Mouse (Mus musculus) kidney, adult 11 months (tissue): ENCODE data around the gene Fbxo33.
A peak's percentile ranks its signal among the peaks of the same experiment; 100 is the strongest.

Experiments
- DNase-seq: peaks from one replicate; pipeline ENCODE4 v3.0.0; 2022

Fbxo33 gene

DNA sequence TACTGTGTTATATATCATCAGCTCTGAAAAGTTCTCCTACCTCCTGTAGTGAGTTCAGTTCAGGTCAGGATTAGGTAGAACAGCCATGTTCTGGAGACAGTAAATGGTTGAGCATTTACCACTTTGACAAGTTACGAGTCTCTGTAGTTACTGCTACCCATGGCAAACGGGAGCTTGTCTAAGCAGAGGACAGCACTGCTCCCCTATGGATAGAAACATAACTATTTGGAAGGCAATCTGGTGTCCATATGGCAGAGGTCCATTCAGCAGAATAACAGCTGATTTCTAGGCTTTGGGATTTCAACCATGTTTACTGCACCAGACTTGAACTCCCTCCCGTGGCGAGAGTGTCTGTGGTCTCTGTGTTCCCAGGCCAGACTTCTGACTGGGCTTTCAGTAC lies 23.6 kb downstream of the Fbxo33 start:
- no peak for DNase-seq

DNA sequence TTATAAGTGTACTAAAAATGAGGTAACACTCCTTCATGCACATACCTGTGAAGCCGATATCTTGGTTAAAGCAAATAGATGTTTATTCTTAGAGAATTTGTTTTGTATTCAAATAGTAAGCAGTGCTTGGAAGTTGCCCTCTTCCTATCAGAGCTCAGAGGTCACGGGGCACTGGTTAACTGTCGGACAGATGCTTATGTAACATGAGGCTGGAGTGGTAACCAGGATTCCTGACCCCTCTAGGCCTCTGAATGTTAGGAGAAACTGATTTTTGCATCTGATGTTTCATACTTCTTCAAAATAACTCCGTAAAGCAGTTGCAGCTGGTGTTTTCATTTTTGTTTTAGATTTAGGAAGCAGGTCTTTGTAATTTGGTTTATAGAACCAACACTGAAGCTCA lies 24.5 kb downstream of the Fbxo33 start:
- DNase-seq = peak; percentile 34

GRCm38 (mm10) chr12:59194341-59195003 lies 25.1 kb downstream of the Fbxo33 start:
- no peak for DNase-seq

DNA sequence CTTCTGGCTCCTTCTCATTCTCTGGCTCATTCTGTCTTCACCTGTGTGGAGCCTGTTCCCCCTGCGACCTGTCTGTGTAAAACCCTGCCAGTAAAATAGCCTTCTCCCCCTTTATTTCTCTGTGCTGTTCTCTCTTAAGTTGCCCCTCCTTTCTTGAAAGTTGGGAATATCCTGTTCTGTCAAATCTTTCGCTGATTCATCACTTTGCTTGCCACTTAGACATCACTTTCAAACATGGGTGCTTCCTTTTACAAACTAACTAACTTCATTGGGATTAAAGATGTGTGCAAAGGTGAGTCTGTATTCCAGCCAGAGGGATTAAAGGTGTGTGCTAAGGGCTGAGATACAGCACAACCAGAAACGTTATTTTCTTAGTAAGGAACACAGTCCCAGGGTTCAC lies 25.9 kb downstream of the Fbxo33 start:
- no peak for DNase-seq

DNA sequence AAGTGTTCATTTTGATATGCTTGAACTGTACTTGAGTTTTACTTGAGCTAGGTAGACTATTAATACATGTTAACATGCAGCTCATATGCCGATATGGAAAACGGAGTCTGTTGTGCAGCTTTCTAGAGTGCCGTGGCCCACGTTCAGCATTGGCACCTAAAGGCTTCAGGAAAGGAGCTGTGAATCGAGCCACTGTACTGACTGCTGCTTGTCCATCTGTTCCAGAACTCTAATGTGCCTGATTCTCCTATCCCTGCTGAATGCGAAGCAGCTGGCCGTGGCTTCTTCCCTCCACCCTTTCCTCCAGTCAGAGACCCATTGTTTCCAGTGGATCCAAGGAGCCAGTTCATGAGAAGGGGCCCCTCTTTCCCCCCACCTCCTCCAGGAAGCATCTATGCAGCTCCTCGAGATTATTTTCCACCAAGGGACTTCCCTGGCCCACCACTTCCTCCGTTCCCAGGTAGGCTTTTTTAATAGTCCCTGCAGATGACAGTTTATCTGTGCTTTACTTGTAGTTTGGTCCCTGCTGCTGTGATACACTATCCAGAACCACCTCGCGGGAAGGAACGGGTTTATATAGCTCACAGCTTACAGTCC lies 31.3 kb downstream of the Fbxo33 start:
- no peak for DNase-seq

DNA sequence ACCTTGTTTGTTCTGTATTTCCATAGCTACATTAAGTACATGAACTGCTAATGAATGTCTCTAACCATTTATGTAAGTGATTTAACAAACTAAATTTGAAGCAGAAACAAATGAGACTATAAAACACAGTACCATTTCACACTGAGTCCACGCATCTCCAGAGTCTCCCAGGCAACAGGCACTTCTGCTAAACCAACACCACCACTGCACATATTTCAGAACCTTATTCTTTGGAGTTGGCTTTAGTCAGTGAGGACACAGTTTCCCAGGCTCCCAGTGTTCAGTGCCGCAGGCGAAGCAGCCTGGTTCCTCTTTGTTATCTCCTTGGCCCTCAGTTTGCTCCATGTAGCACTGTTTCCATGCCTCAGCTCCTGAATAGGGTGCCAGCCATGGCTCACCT lies 41.7 kb downstream of the Fbxo33 start:
- no peak for DNase-seq

- no peak for DNase-seq
Observed at GRCm38 (mm10) chr12:59169935-59170334, 49.6 kb downstream of the Fbxo33 start.

GRCm38 (mm10) chr12:59166557-59166956 lies 53.0 kb downstream of the Fbxo33 start:
- no peak for DNase-seq

DNA sequence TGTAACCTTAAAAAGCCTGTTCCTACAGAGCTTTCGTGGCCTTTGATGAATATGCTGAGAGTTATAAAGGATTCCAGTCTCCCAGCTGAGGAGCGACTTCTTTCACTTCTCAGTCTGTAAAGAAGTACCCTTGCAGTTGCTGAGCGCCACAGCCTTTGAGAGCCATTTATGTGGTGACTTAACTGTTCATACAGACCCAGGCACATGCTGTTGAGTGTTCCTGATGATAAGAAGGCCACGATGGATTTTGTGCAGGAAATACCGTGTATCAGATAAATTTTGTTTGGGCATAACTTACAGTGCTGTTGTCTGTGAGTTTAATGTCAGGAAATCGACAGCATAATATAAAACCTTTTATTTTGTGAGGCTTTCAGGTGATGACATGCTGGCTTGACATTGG lies 55.0 kb downstream of the Fbxo33 start:
- no peak for DNase-seq

GRCm38 (mm10) chr12:59162797-59163196 lies 56.7 kb downstream of the Fbxo33 start:
- DNase-seq = no peak

GRCm38 (mm10) chr12:59161091-59161490 lies 58.4 kb downstream of the Fbxo33 start:
- DNase-seq = peak; percentile 12
